19 mouse cellular contexts compared by ENCODE assay signal in genomic region chr11:33149088-33149436, GRCm38 (mm10). TPM values are rescaled to one million over a fixed set of nuclear protein-coding genes. Genes with fewer than 3 reads are reported as not detected.
"Had no signal": no experiment of that assay in that cellular context is flagged by ENCODE, and none has a peak within 500 bp of the region (broad histone marks: within the 10 kb centered on the region; RNA-seq: fewer than 3 reads in every experiment).

No protein-coding gene starts in this region.

- H3K9ac ChIP-seq: limb, embryonic 12.5 days; limb, embryonic 15.5 days; liver, embryonic 15.5 days; neural tube, embryonic 12.5 days; neural tube, embryonic 15.5 days had no signal

- H3K4me2 ChIP-seq: liver, embryonic 15.5 days; midbrain, embryonic 11.5 days had no signal

- H3K27ac ChIP-seq: limb, embryonic 15.5 days; liver, embryonic 15.5 days; macrophage; neural tube, embryonic 12.5 days; stomach, postnatal 0 days had no signal

- H3K4me3 ChIP-seq: limb, embryonic 15.5 days; liver, embryonic 15.5 days; neural tube, embryonic 12.5 days; neural tube, embryonic 15.5 days had no signal

- H3K9me3 ChIP-seq: limb, embryonic 12.5 days; limb, embryonic 15.5 days; liver, embryonic 15.5 days; neural tube, embryonic 12.5 days; neural tube, embryonic 15.5 days had no signal

RNA-seq across cellular contexts. Expression of gene Fgf18, which starts 1.9 kb away (rescaled TPM):
- total RNA-seq: megakaryocyte-erythroid progenitor cell, adult 5-6 weeks had no signal
- polyA plus RNA-seq: macrophage had no signal

RNA-seq across cellular contexts. Expression of gene Tlx3, which starts 54.3 kb away (rescaled TPM):
- total RNA-seq: layer of hippocampus, adult 18-20 months; layer of hippocampus, postnatal 14 days; left cerebral cortex, adult 8-10 months; left cerebral cortex, postnatal 14 days; left cerebral cortex, postnatal 4 days; megakaryocyte-erythroid progenitor cell, adult 5-6 weeks had no signal
- polyA plus RNA-seq: kidney, adult 2 months; limb, embryonic 15.5 days; liver, embryonic 11.5 days; liver, embryonic 15.5 days; lung, postnatal 0 days; macrophage; stomach, embryonic 14.5 days; stomach, postnatal 0 days; thymus, postnatal 0 days had no signal
